Mouse (Mus musculus) spleen, adult 18-20 months (tissue): ENCODE data around the gene Zmynd10.

Experiments used
- DNase-seq, 2 experiments: peaks; one replicate each; pipeline ENCODE4 v3.0.0; 2022; ENCODE audit warnings: mixed read lengths in 2 of 2

The Zmynd10 gene

GRCm38 (mm10) chr9:107547026-107547425, at the start of gene Zmynd10:
TSS of gene Zmynd10 (plus strand) at chr9:107547298.
- DNase-seq: peak; percentile 72 to 73

- DNase-seq: no peak
Measured at GRCm38 (mm10) chr9:107500708-107501286, 46.3 kb upstream of the Zmynd10 start.

- DNase-seq: no peak
Measured at GRCm38 (mm10) chr9:107502131-107502846, 44.8 kb upstream of the Zmynd10 start.

DNA sequence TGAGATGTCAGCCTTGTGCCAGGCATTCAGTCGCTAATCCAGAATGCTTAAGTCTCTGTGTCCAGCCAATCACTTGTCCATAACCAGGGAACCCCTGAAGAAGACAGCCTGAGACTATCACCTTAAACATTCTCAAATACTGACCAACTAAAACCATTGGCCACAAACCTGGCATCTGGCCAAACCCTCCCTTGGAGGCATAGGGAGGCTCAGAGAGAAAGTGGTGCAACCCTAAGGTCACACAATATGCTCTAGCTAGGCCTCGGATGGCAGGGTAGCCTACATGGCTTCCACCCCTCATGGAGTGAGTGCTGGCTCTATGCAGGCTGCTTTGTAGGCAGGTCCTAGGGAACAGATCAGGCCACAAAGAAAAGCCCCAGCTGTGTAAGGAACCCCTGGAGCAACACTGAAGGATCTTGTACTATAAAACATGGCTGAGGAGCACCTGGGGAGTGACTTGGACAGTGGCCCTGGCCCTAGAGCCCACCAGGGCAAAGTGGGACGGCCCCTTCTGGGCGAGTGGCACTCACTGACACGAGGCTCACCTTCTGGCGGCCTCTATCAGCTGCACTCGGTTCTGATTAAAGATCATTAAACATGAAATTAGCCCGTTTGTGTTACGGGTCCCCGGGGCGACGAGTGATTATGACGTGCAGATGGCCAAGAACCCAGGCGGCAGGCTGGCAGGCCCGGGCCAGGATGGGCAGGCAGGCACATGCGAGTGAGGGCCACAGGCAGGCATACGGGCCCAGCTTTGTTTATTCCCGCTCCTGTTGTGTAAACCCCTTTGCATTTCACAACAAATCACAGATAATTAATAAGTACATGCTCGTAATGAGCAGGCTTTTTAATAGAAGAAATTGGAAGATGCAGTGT, 42.2 kb upstream of the Zmynd10 start:
- no peak for DNase-seq

DNA sequence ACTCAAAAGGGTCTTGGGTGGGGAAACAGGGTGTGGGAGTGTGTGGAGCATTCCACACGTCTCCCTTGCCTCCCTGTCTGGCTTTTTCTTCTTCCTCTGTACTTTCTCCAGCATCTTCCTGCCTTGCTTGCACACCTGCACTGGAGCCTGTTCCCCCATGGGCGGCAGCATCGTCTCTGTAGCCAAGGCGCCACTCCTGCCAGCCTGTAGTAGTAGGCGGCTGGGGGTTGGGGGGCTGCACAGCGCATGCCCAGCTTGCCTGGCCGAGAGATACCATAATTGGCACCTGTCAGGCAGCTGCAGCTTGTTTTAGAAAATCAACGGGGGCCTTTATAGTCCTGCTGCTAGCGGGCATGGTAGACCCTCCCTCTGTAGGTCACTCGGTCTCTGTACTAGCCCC, 38.8 kb upstream of the Zmynd10 start:
- no peak for DNase-seq

DNA sequence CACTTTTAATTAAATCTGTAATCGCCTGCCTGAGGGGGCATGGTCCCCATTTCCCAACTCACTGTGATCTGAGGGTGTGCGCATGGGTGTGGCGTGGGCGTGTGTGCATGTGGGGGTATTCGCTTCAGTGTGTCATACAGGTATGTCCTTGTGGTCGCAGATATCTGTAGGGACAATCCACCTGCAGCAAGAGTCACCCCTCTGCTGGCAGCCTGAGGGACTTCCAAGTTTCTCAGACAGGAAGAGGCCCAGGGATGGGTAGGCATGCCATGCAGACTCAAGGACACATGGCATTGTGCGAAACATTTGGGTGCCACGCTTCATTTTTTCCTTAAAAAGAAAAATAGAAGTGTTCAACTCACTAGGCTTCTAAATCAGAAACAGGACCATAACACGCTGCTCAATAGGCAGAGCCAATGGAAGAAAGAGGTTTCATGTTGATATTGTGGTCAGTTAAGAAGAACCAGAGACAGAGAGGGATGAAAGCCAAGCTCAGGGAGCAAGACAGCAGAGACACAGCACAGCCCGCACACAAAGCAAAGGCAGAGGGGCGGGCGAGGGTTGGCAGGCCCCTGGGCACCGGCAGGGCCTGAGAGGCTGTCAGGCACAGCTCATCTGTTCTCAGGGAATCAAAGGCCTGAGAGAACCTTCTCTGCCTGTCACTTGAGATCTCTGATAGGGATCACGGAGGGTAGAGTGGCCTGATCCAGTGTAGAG, 36.6 kb upstream of the Zmynd10 start:
- no peak for DNase-seq

- no peak for DNase-seq
Measured at GRCm38 (mm10) chr9:107511436-107511835, 35.7 kb upstream of the Zmynd10 start.

DNA sequence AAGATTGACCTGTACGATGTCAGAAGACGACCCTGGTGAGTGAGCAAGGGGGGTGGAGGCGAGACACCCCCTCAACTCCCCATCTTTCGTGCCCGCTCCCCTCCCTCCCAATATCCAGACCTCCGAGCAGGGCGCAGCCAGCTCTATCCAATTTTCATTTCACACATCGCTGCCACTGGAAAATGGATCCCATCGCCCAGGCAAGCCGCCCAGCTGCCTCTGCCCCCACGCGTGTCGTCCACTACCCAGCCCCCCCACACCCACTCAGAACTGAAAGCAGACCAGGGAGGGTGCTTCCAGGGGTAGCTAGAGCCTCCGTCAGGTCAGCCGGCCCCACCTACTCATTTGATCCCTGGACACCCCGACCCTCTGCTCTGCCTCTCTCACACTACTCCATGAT, 34.8 kb upstream of the Zmynd10 start:
- no peak for DNase-seq

DNA sequence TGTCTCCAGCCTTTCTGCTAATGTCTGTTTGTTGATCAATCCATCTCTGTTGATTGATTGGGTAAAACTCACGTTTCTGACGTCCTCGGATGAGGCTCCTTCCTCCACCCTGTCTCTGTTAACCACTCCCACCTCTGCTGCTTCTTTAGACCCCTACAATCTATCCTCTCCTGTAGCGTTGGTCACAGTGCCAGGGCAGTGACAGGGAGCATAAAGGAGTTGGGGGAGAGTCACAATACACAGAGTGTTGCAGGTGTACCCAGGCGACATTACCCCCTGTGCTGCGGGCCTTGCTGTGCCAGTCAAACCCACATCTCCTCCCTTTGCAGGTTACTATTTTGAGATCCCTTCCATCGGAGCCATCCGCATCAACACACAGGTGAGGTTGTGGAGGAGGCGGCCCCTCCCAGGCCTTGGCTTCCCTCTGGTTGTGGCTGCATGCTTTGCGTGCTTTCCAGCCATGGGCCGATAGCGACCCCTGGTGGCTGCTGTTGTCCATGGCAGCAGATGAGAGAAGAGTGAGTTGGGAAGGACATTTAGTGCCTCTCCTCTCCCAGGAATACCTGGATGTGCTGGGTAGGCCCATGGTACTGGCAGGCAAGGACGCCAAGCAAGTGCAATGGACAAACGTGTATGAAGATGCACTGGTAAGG, 32.7 kb upstream of the Zmynd10 start:
- DNase-seq: peak; percentile 45 to 75

- DNase-seq: no peak
Measured at GRCm38 (mm10) chr9:107520331-107520730, 26.8 kb upstream of the Zmynd10 start.

- DNase-seq: no peak
Measured at GRCm38 (mm10) chr9:107521190-107521589, 25.9 kb upstream of the Zmynd10 start.

GRCm38 (mm10) chr9:107521711-107522399, 25.2 kb upstream of the Zmynd10 start:
- DNase-seq: peak in 1 of 2 experiments; percentile 44

DNA sequence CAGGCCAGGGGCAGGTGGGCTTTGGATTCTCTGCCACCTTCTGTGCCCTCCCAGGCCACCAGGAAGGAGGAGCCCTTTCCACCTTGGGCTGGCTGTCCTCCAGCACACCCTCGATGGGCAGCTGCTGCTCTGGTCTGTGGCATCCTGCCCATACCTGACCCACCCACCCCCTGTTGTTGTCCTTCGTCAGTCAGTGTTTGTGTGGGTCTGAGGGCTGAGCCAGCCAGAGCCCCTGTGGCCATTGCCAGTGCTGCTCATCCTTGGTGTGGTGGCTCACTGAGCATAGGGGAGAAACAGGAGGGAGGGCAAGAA, 24.7 kb upstream of the Zmynd10 start:
- DNase-seq: no peak

- DNase-seq: peak; percentile 62 to 66
Measured at GRCm38 (mm10) chr9:107526198-107527026, 20.7 kb upstream of the Zmynd10 start.

GRCm38 (mm10) chr9:107533791-107534407, 13.2 kb upstream of the Zmynd10 start, which contains the start of gene Tmem115:
TSS of gene Tmem115 (plus strand) at chr9:107533945.
- DNase-seq: peak; percentile 80 to 86

DNA sequence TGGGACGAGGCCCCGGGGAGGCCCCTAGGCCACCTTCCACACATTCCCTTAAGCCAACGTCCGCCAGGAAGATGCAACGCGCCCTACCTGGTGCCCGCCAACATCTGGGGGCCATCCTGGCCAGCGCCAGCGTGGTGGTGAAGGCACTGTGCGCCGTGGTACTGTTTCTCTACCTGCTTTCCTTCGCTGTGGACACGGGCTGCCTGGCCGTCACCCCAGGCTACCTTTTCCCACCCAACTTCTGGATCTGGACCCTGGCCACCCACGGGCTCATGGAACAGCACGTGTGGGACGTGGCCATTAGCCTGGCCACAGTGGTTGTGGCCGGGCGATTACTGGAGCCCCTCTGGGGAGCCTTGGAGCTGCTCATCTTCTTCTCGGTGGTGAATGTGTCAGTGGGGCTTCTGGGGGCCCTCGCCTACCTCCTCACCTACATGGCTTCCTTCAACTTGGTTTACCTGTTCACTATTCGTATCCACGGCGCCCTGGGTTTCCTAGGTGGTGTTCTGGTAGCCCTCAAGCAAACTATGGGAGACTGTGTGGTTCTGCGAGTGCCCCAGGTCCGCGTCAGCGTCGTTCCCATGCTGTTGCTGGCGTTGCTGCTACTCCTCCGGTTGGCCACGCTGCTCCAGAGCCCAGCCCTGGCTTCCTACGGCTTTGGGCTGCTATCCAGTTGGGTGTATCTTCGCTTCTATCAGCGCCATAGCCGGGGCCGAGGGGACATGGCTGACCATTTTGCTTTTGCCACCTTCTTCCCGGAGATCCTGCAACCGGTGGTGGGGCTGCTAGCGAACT, 12.5 kb upstream of the Zmynd10 start:
- no peak for DNase-seq

- no peak for DNase-seq
Measured at GRCm38 (mm10) chr9:107538231-107538630, 8.9 kb upstream of the Zmynd10 start.

DNA sequence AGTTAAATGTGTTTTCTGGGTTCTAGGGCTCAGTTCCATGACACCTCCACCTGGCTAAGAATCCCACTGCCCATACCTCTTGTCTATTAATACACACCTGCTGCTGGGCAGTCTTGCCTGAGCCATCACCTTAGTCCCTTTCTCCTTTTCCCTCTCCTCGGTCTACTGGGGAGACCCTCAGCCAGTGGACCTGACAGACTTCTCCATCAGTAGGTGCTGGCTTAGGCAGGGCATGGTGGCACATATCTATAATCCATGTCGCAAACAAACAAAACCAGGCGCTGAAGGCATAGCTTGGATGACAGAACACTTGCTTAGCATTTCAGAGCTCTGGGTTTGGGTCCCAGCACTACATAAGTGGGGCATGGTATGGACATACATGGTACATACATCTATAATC, 8.4 kb upstream of the Zmynd10 start:
- no peak for DNase-seq

DNA sequence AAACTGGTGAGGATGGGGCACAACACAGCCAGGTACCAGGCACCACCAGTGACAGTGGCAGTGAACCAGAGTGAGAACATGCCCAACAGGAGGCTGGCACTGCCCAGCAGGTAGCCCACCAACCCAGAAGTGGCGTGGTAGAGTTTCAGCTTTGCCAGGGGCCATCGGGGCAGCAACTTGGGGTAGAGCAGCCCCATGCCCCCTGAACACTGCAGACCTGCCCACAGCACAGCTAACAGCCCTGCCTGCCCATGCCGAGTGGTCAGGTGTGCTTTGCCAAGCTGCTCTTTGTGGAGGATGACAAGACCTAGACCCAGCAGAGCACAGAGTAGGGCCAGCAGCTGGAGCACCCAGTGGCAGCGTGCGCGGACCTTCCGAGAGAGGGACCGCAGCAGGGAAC, 7.2 kb upstream of the Zmynd10 start:
- no peak for DNase-seq

DNA sequence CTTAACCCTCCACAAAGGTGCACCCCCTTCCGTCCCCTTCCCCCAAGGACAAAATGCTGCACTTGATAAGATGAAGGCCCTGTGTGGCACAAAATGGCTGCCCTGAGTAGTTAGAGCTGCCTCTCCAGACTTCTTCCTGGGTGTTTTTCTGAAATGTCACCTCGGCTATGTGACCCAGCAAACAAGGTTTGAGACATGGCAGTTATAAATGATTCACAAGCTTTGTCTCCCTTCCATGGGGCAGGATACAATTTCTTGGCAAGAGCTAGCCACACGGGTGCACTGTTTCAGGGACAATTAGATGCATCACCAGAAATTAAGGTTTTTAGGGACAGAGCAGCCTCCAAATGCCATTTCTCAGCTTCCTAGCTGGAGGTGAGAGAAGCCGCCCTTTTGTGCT, 6.7 kb upstream of the Zmynd10 start:
- DNase-seq: no peak
